In genomic region chr6:97276890-97277497, GRCm38 (mm10) we compare ENCODE assay signal across 16 mouse cellular contexts. TPM values are rescaled to one million over a fixed set of nuclear protein-coding genes. Genes with fewer than 3 reads are reported as not detected.
DNase-seq lines count a peak whose midpoint lies in the region; TF ChIP-seq lines count a peak whose summit lies in the region.
"Had no signal": no experiment of that assay in that cellular context is flagged by ENCODE, and none has a peak within 500 bp of the region (broad histone marks: within the 10 kb centered on the region; RNA-seq: fewer than 3 reads in every experiment).

No protein-coding gene starts in this region.

- no peaks in the 10 kb centered on the region for H3K36me3 ChIP-seq in liver, adult 2 months (ENCODE audit: control insufficient read depth, insufficient read depth, low read length)
- H3K36me3 ChIP-seq in limb, embryonic 10.5 days = no peaks in the 10 kb centered on the region
- H3K36me3 ChIP-seq: hindbrain, embryonic 10.5 days; lung, embryonic 15.5 days had no signal

- H3K9me3 ChIP-seq in limb, embryonic 10.5 days (replicated peaks) = no peaks in the 10 kb centered on the region
- H3K9me3 ChIP-seq: forebrain, embryonic 13.5 days; hindbrain, embryonic 10.5 days; lung, embryonic 15.5 days had no signal

- no peak overlapping the region for H3K4me3 ChIP-seq in liver, adult 2 months (ENCODE audit: insufficient read depth, low read depth, low read length)
- no peak overlapping the region for H3K4me3 ChIP-seq in limb, embryonic 10.5 days
- H3K4me3 ChIP-seq: forebrain, embryonic 13.5 days; hindbrain, embryonic 10.5 days; lung, embryonic 15.5 days had no signal

- peak overlapping the region; percentile 43 for H3K9ac ChIP-seq in liver, adult 2 months (ENCODE audit: low read depth, low read length)
- H3K9ac ChIP-seq: forebrain, embryonic 13.5 days; lung, embryonic 15.5 days had no signal

- WGBS in liver, adult 2 months = 25% methylated on average over 5 of the region's 5 CpGs
- WGBS in limb, embryonic 10.5 days = 65% methylated on average over 5 of the region's 5 CpGs

- peaks cover 21% of the 10 kb centered on the region for H3K4me1 ChIP-seq in liver, adult 2 months (ENCODE audit: control insufficient read depth, insufficient read depth, low read length)
- H3K4me1 ChIP-seq in limb, embryonic 10.5 days = peaks cover 33% of the 10 kb centered on the region

- peak; percentile 66 for DNase-seq in liver, adult 2 months (ENCODE audit: extremely low read depth, low read depth, low spot score)
- DNase-seq in liver (no peak), 416B (ENCODE audit: low read depth) (peak; percentile 31)
- peak; percentile 45 for DNase-seq in CD4-positive helper T cell, adult 2 months (ENCODE audit: low read depth, low spot score)
- DNase-seq in limb, embryonic 10.5 days (ENCODE audit: low spot score) = no peak
- DNase-seq in adrenal gland, postnatal 10 days = no peak
- DNase-seq in cerebellum, adult 11-12 months = no peak
- DNase-seq: cerebellum, adult 18-20 months had no signal

- no peaks in the 10 kb centered on the region for H3K27me3 ChIP-seq in liver, adult 2 months (ENCODE audit: control insufficient read depth, insufficient read depth, low read length)
- no peaks in the 10 kb centered on the region for H3K27me3 ChIP-seq in limb, embryonic 10.5 days (ENCODE audit: low read depth, poor library complexity, severe bottlenecking)
- H3K27me3 ChIP-seq: forebrain, embryonic 13.5 days; lung, embryonic 15.5 days; Patski had no signal

- H3K79me2 ChIP-seq in liver, adult 2 months (ENCODE audit: control insufficient read depth, insufficient read depth, low read length) = no peaks in the 10 kb centered on the region

- H3K27ac ChIP-seq in liver, adult 2 months (replicated peaks; ENCODE audit: insufficient read depth, low read depth, low read length) = peak overlapping the region; percentile 96
- 0 out of 2 replicates have a peak overlapping the region, but pooled peaks have one; percentile 36 for H3K27ac ChIP-seq in limb, embryonic 10.5 days
- H3K27ac ChIP-seq: forebrain, embryonic 13.5 days; kidney, postnatal 0 days; lung, embryonic 15.5 days; stomach, postnatal 0 days had no signal

- TF ChIP-seq CTCF in liver, adult 2 months (IDR thresholded peaks at IDR 0.05; ENCODE audit: low read depth, low read length) = no peak

- TF ChIP-seq POLR2A in liver, adult 2 months (IDR thresholded peaks at IDR 0.05; ENCODE audit: extremely low read depth, insufficient read depth, low read length) = no peak

RNA-seq across cellular contexts. Expression of gene Lmod3, which starts 24.4 kb away (rescaled TPM):
- total RNA-seq in liver, adult 2 months (2014; rRNA removed) = 0.27 and 0.28 TPM in 2 replicates
- 0.04 and 0.07 TPM in 2 replicates for polyA plus RNA-seq in liver, adult 2 months (2012; rRNA removed)
- polyA plus RNA-seq in limb, embryonic 10.5 days (2016; fragmentation: Nextera tagmentation; extraction: Ambion mirVana) = 0.13 TPM in 1 of 2 replicates, not detected in the other
- 10 to 100 TPM in 1 of 2 experiments, 1 to 10 TPM in 1; 3.1 to 17.1 TPM for total RNA-seq in adrenal gland, postnatal 10 days (2021)
- total RNA-seq: megakaryocyte progenitor cell, adult 5-6 weeks had no signal
- polyA plus RNA-seq: forebrain, embryonic 13.5 days; hindbrain, embryonic 10.5 days; Patski; spleen, adult 2 months had no signal

Comparison
In these comparisons a context has a peak if more than half of its experiments do, and no peak if none do; other contexts are left out.
1. DNase-seq: peak in liver, adult 2 months (single experiment), 416B (single experiment) and CD4-positive helper T cell, adult 2 months (single experiment); none in liver (single experiment), limb, embryonic 10.5 days (single experiment), adrenal gland, postnatal 10 days (single experiment) and cerebellum, adult 11-12 months (single experiment).